In genomic region chrX:48141481-48141880, GRCm38 (mm10) we compare ENCODE assay signal across 15 mouse cellular contexts. TPM values are rescaled to one million over a fixed set of nuclear protein-coding genes. Genes with fewer than 3 reads are reported as not detected.
A peak's percentile ranks its signal among the peaks of the same experiment; 100 is the strongest.
DNase-seq lines count a peak whose midpoint lies in the region; ATAC-seq and TF ChIP-seq lines count a peak whose summit lies in the region.
"Had no signal": no experiment of that assay in that cellular context is flagged by ENCODE, and none has a peak within 500 bp of the region (broad histone marks: within the 10 kb centered on the region; RNA-seq: fewer than 3 reads in every experiment).

No protein-coding gene starts in this region.

- H3K4me2 ChIP-seq in stomach, embryonic 14.5 days (replicated peaks; ENCODE audit: low read depth, low read length) = no peak overlapping the region
- H3K4me2 ChIP-seq: embryonic facial prominence, embryonic 12.5 days; forebrain, embryonic 15.5 days; limb, embryonic 12.5 days had no signal

- H3K27ac ChIP-seq in macrophage = peak overlapping the region; percentile 65; the same call in 1 of the 2 replicates
- H3K27ac ChIP-seq in stomach, embryonic 14.5 days (ENCODE audit: low read length) = no peak overlapping the region
- H3K27ac ChIP-seq: embryonic facial prominence, embryonic 12.5 days; forebrain, embryonic 15.5 days; limb, embryonic 12.5 days had no signal

- H3K9ac ChIP-seq in stomach, embryonic 14.5 days (replicated peaks; ENCODE audit: low read depth, low read length) = no peak overlapping the region
- H3K9ac ChIP-seq: embryonic facial prominence, embryonic 12.5 days; forebrain, embryonic 15.5 days; limb, embryonic 12.5 days had no signal

- peaks cover 73% of the 10 kb centered on the region for H3K4me1 ChIP-seq in G1E (ENCODE audit: insufficient read depth, low read depth, low read length)
- no peaks in the 10 kb centered on the region for H3K4me1 ChIP-seq in stomach, embryonic 14.5 days (ENCODE audit: control insufficient read depth, insufficient read depth, low read length)
- H3K4me1 ChIP-seq: embryonic facial prominence, embryonic 12.5 days had no signal

- H3K9me3 ChIP-seq in G1E (replicated peaks) = no peaks in the 10 kb centered on the region
- no peaks in the 10 kb centered on the region for H3K9me3 ChIP-seq in stomach, embryonic 14.5 days (ENCODE audit: control insufficient read depth, low read depth, low read length)
- H3K9me3 ChIP-seq: embryonic facial prominence, embryonic 12.5 days; forebrain, embryonic 15.5 days; limb, embryonic 12.5 days had no signal

- no peak overlapping the region; the same call in 1 of the 2 replicates for H3K4me3 ChIP-seq in G1E (ENCODE audit: low read depth, low read length)
- H3K4me3 ChIP-seq in macrophage (ENCODE audit: inconsistent target) = no peak overlapping the region
- no peak overlapping the region for H3K4me3 ChIP-seq in stomach, embryonic 14.5 days (ENCODE audit: low read depth, low read length)
- H3K4me3 ChIP-seq: embryonic facial prominence, embryonic 12.5 days; forebrain, embryonic 15.5 days; limb, embryonic 12.5 days had no signal

- H3K79me2 ChIP-seq in macrophage (ENCODE audit: inconsistent target) = peaks cover 2% of the 10 kb centered on the region

- 58% methylated on average over 6 of the region's 6 CpGs for WGBS in macrophage (ENCODE audit: missing documents)
- WGBS in stomach, embryonic 14.5 days = 69% methylated on average over 6 of the region's 6 CpGs

- peak; percentile 67 to 73 for DNase-seq in B cell, adult 2 months
- peak; percentile 30 for DNase-seq in G1E (ENCODE audit: low spot score)
- DNase-seq in cerebellum, adult 9-10 months = no peak
- DNase-seq in right cerebral cortex, postnatal 36 days (ENCODE audit: low spot score in 2 of 2) = no peak
- DNase-seq in cerebellum, postnatal 25 days = no peak
- no peak for DNase-seq in layer of hippocampus, adult 9-10 months (ENCODE audit: low spot score)
- DNase-seq: adrenal gland, postnatal 36 days; cerebellum, adult 2 months; gastrocnemius, postnatal 36 days; kidney, adult 11 months had no signal

- no peak for TF ChIP-seq CTCF in G1E (IDR thresholded peaks at IDR 0.05; ENCODE audit: low read depth, low read length)

- ATAC-seq in G1E (ENCODE audit: extremely low read depth, insufficient number of reproducible peaks, low FRiP score, poor library complexity, severe bottlenecking) = 0 out of 2 replicates have a peak, but pooled peaks have one; percentile 6
- ATAC-seq in stomach, embryonic 14.5 days (ENCODE audit: insufficient number of reproducible peaks, insufficient read depth, low FRiP score, low read depth) = peak; percentile 44; the same call in 1 of the 2 replicates
- ATAC-seq: forebrain, embryonic 15.5 days had no signal

- no peaks in the 10 kb centered on the region for H3K36me3 ChIP-seq in G1E (replicated peaks)
- H3K36me3 ChIP-seq in macrophage (ENCODE audit: inconsistent target) = no peaks in the 10 kb centered on the region
- no peaks in the 10 kb centered on the region for H3K36me3 ChIP-seq in stomach, embryonic 14.5 days (ENCODE audit: control insufficient read depth, insufficient read depth, low read length)
- H3K36me3 ChIP-seq: embryonic facial prominence, embryonic 12.5 days; forebrain, embryonic 15.5 days; limb, embryonic 12.5 days had no signal

- no peaks in the 10 kb centered on the region for H3K27me3 ChIP-seq in G1E (ENCODE audit: insufficient read depth, low read length)
- H3K27me3 ChIP-seq in stomach, embryonic 14.5 days (ENCODE audit: control insufficient read depth, insufficient read depth, low read length) = no peaks in the 10 kb centered on the region
- H3K27me3 ChIP-seq: embryonic facial prominence, embryonic 12.5 days; forebrain, embryonic 15.5 days; limb, embryonic 12.5 days had no signal

RNA-seq across cellular contexts. Expression of gene Sash3, which starts 4.8 kb away (rescaled TPM):
- total RNA-seq in G1E (2014; fragmentation: Nextera tagmentation) (0.63 and 1.1 TPM in 2 replicates), G1E (2017) (9.2 and 10.6 TPM in 2 replicates)
- polyA plus RNA-seq in G1E (2012) (1.5 and 1.7 TPM in 2 replicates), macrophage (2018) (69.0 to 81.4 TPM (median 69.1 TPM) in 3 replicates)
- 10 to 100 TPM in 22 of 26 experiments, 1 to 10 TPM in 4; 4.5 to 48.2 (median 19.8) TPM for total RNA-seq in macrophage (2018; cell fraction: chromatin; rRNA removed)
- total RNA-seq in macrophage (2018; cell fraction: cytosol; rRNA removed) = 100 to 1,000 TPM in 6 of 26 experiments, 10 to 100 TPM in 20; 46.5 to 111 (median 85.9) TPM
- 10 to 100 TPM; 15.3 to 90.7 (median 47.5) TPM for total RNA-seq in macrophage (2018; cell fraction: nucleus; rRNA removed)
- polyA plus RNA-seq in stomach, embryonic 14.5 days (2014; fragmentation: Nextera tagmentation; extraction: Ambion mirVana) = 2.5 and 3.3 TPM in 2 replicates

RNA-seq across cellular contexts. Expression of gene Xpnpep2, which starts 33.0 kb away (rescaled TPM):
- total RNA-seq in G1E (2014; fragmentation: Nextera tagmentation) (1.1 and 1.7 TPM in 2 replicates), G1E (2017) (2.0 and 3.1 TPM in 2 replicates)
- polyA plus RNA-seq in G1E (2012) (0.25 and 0.39 TPM in 2 replicates), macrophage (2018) (not detected in 3 replicates)
- 1 to 10 TPM in 1 of 26 experiments, not detected in 25; 1.0 TPM for total RNA-seq in macrophage (2018; cell fraction: chromatin; rRNA removed)
- under 1 TPM in 1 of 26 experiments, not detected in 25; 0.04 TPM for total RNA-seq in macrophage (2018; cell fraction: cytosol; rRNA removed)
- total RNA-seq in macrophage (2018; cell fraction: nucleus; rRNA removed) = not detected
- 1.1 and 1.2 TPM in 2 replicates for polyA plus RNA-seq in stomach, embryonic 14.5 days (2014; fragmentation: Nextera tagmentation; extraction: Ambion mirVana)

Comparison
In these comparisons a context has a peak if more than half of its experiments do, and no peak if none do; other contexts are left out.
1. DNase-seq: peak in B cell, adult 2 months (2 of 2) and G1E (single experiment); none in cerebellum, adult 9-10 months (single experiment), right cerebral cortex, postnatal 36 days (0 of 2), cerebellum, postnatal 25 days (0 of 2) and layer of hippocampus, adult 9-10 months (single experiment).
2. RNA of gene Sash3, which starts 4.8 kb away (polyA plus RNA-seq): 69.0 to 81.4 TPM in macrophage; 2.5 to 3.3 TPM in stomach, embryonic 14.5 days and 1.5 to 1.7 TPM in G1E; every median in the first group is over 10 times any median in the second.